Mouse (Mus musculus) kidney, embryonic 14.5 days (tissue): ENCODE results near the gene Erp29. TPM values are rescaled to one million over a fixed set of nuclear protein-coding genes. Genes with fewer than 3 reads are reported as not detected.

ENCODE experiments used
- polyA plus RNA-seq: library from polyadenylated mRNA; unstranded; fragments of >200 nt; fragmentation: Nextera tagmentation; extraction: Ambion mirVana; gene quantifications from 2 replicates; pipeline ENCODE4 v1.2.1, GENCODE M21; 2014

The Erp29 gene
- polyA plus RNA-seq, 1 experiment from 2014 or later = 136 TPM

Other genes starting within 250 kb of the Erp29 start
- gene Rpl6, start 248.0 kb downstream of the Erp29 start, polyA plus RNA-seq = 738 and 891 TPM in 2 replicates
- gene Hectd4, start 232.3 kb downstream of the Erp29 start, polyA plus RNA-seq = 6.2 and 8.0 TPM in 2 replicates
- 31.6 and 50.1 TPM in 2 replicates for gene Trafd1, start 66.9 kb downstream of the Erp29 start, polyA plus RNA-seq
- gene Naa25, start 54.6 kb downstream of the Erp29 start, polyA plus RNA-seq = 32.8 and 49.7 TPM in 2 replicates
- 3.7 and 5.0 TPM in 2 replicates for gene Tmem116, start 613 bp downstream of the Erp29 start, polyA plus RNA-seq
- 0.08 and 0.09 TPM in 2 replicates for gene Adam1b, start 50.9 kb upstream of the Erp29 start, polyA plus RNA-seq
- 1.6 and 2.4 TPM in 2 replicates for gene Adam1a, start 93.0 kb upstream of the Erp29 start, polyA plus RNA-seq
- not detected in 2 replicates for gene Gm42878, start 93.0 kb upstream of the Erp29 start, polyA plus RNA-seq
- gene Mapkapk5, start 93.4 kb upstream of the Erp29 start, polyA plus RNA-seq = 42.2 and 59.7 TPM in 2 replicates
- 78.8 and 101 TPM in 2 replicates for gene Aldh2, start 141.3 kb upstream of the Erp29 start, polyA plus RNA-seq
- gene Acad12, start 166.4 kb upstream of the Erp29 start, polyA plus RNA-seq = 2.2 and 2.4 TPM in 2 replicates
- 1.7 and 3.2 TPM in 2 replicates for gene Acad10, start 208.0 kb upstream of the Erp29 start, polyA plus RNA-seq
- 20.5 and 35.2 TPM in 2 replicates for gene Brap, start 208.1 kb upstream of the Erp29 start, polyA plus RNA-seq